Mouse (Mus musculus) intestine, postnatal 0 days (tissue): ENCODE results near the gene Adora2a. TPM values are rescaled to one million over a fixed set of nuclear protein-coding genes. Genes with fewer than 3 reads are reported as not detected.

ENCODE experiments used
- ATAC-seq: fragments of 200-750 bp; cut with Nextera tagmentation; 2 replicates; pipeline ENCODE4 v1.8.0; 2017; ENCODE audit warnings: mild to moderate bottlenecking, moderate TSS enrichment, moderate library complexity
- H3K27ac ChIP-seq: fragments of 300-500 bp; sonication (generic); 2 replicates; pipeline ENCODE4 v1.5.1; 2014; ENCODE audit warnings: mild to moderate bottlenecking, low read depth, low read length, moderate library complexity
- H3K27me3 ChIP-seq: fragments of 300-500 bp; sonication (generic); replicated peaks from 2 replicates; pipeline ENCODE4 v1.6.1; 2014; ENCODE audit warnings: low read length, mixed read lengths; ENCODE audit not compliant: control insufficient read depth, insufficient read depth
- H3K36me3 ChIP-seq: fragments of 300-500 bp; sonication (generic); 2 replicates; pipeline ENCODE4 v1.6.1; 2014; ENCODE audit warnings: mild to moderate bottlenecking, moderate library complexity; ENCODE audit not compliant: control insufficient read depth, insufficient read depth
- H3K4me1 ChIP-seq: fragments of 300-500 bp; sonication (generic); replicated peaks from 2 replicates; pipeline ENCODE4 v1.6.1; 2014; ENCODE audit warnings: antibody characterized with exemption, low read length, mixed read lengths; ENCODE audit not compliant: control insufficient read depth, insufficient read depth
- H3K4me2 ChIP-seq: fragments of 300-500 bp; sonication (generic); replicated peaks from 2 replicates; pipeline ENCODE4 v1.6.1; 2014; ENCODE audit warnings: low read depth, mild to moderate bottlenecking, moderate library complexity
- H3K4me3 ChIP-seq: fragments of 300-500 bp; sonication (generic); 2 replicates; pipeline ENCODE4 v1.5.1; 2014; ENCODE audit warnings: low read depth, low read length
- H3K9ac ChIP-seq: fragments of 300-500 bp; sonication (generic); 2 replicates; pipeline ENCODE4 v1.6.1; 2014; ENCODE audit warnings: mild to moderate bottlenecking, low read depth, low read length
- H3K9me3 ChIP-seq: fragments of 300-500 bp; sonication (generic); 2 replicates; pipeline ENCODE4 v1.6.1; 2016; ENCODE audit warnings: mixed run types; ENCODE audit not compliant: control insufficient read depth
- CTCF ChIP-seq: sonication (generic); IDR thresholded peaks from 2 replicates; pipeline ENCODE4 v1.5.1; 2016; ENCODE audit warnings: low read depth, mild to moderate bottlenecking, control low read depth, antibody characterized with exemption, moderate library complexity
- WGBS: fragments of 180-500 bp; shearing (Covaris S2); extraction: QIAGEN DNeasy Blood & Tissue Kit; methylation state at CpG from one replicate; pipeline ENCODE4 v1.1.7; 2014; 5-methylcytosine and 5-hydroxymethylcytosine counted together
- polyA plus RNA-seq: library from polyadenylated mRNA; unstranded; fragments of >200 nt; fragmentation: Nextera tagmentation; extraction: Ambion mirVana; gene quantifications from 2 replicates; pipeline ENCODE4 v1.2.1, GENCODE M21; 2015

The Adora2a gene
- 1.2 and 1.4 TPM in 2 replicates for polyA plus RNA-seq

- no peak within 1 kb of the TSS for H3K27ac ChIP-seq
- no peak for TF ChIP-seq CTCF
- ATAC-seq: no peak
Measured at GRCm38 (mm10) chr10:75316872-75316907, at the start of gene Adora2a. Gene Adora2a, plus strand, starts transcription at chr10:75316877.

DNA sequence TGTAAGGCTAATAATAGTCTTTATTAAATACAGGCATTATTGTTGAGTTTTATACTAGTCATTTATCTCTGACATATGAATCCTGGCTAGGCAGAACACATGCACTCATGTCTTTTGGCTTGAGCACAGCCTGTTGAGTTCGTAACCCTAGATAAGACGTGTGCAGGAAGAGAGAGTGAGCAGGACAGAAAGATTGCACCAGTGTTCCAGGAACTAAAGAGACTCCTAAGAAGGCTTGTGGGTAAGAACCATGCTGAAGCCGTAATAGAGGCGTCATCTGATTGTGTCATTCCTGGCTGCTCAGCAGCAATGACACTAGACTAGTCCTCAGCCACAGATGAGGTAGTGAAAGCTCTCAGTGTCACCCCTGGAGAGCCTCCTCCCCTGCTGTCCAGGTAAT, 43.7 kb upstream of the Adora2a start:
- Histone ChIP-seq H3K4me2 (no peak overlapping the region), H3K4me3 (no peak overlapping the region), H3K27me3 (no peaks in the 10 kb centered on the region), H3K27ac (no peak overlapping the region), H3K4me1 (no peaks in the 10 kb centered on the region), H3K9ac (no peak overlapping the region), H3K36me3 (peaks cover 66% of the 10 kb centered on the region), H3K9me3 (no peaks in the 10 kb centered on the region)
- TF ChIP-seq CTCF: no peak
- ATAC-seq: no peak
- WGBS: 51% methylated on average over 4 of the region's 4 CpGs

More at GRCm38 (mm10) chr10:75316872-75316907, at the start of gene Adora2a:
- peak within 1 kb of the TSS; percentile 52 for H3K4me3 ChIP-seq
- H3K36me3 ChIP-seq: peaks cover 8% of the 10 kb centered on the region; the same call in 1 of the 2 replicates
- H3K27me3 ChIP-seq: peaks cover 17% of the 10 kb centered on the region
- H3K9me3 ChIP-seq: no peaks in the 10 kb centered on the region
- peak within 1 kb of the TSS; percentile 92 for H3K4me2 ChIP-seq
- 0% methylated on average over 3 of the region's 4 CpGs for WGBS
- H3K4me1 ChIP-seq: 0 out of 2 replicates have a peak, but pooled peaks cover 2% of the 10 kb centered on the region
- H3K9ac ChIP-seq: peak within 1 kb of the TSS; percentile 60

DNA sequence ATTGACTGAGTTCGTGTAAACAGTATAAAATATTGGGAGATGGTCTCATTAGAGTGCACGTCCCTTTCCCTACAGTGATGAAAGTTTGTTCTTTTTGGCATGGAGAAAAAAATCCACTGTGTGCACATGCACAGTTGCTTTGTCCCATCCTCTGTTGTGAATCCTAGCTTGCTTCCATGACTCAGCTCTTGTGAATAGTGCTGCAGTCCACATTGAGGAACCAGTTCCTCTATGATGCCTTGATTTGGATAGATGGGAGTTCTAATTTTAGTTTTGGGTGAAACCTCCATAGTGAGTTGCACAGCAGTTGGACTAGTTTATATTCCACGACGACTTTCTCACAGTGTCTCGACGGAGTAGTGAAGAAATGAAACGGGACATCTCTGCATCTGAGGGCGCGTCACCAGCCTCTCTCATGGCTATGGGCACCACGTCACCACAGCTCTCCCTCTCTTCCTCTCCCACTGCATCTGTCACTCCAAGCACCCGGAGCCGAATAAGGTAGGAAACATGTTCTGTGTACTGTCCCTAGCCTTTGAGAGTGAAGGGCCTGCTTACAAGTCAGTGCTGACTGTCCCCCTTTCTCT, 40.2 kb upstream of the Adora2a start:
- WGBS: 91% methylated on average over 12 of the region's 12 CpGs
- no peaks in the 10 kb centered on the region for H3K9me3 ChIP-seq
- H3K9ac ChIP-seq: no peak overlapping the region
- no peak overlapping the region for H3K4me2 ChIP-seq
- no peak for TF ChIP-seq CTCF
- H3K27ac ChIP-seq: no peak overlapping the region
- H3K27me3 ChIP-seq: no peaks in the 10 kb centered on the region
- no peak for ATAC-seq
- no peak overlapping the region for H3K4me3 ChIP-seq
- no peaks in the 10 kb centered on the region for H3K4me1 ChIP-seq
- peaks cover 59% of the 10 kb centered on the region for H3K36me3 ChIP-seq

DNA sequence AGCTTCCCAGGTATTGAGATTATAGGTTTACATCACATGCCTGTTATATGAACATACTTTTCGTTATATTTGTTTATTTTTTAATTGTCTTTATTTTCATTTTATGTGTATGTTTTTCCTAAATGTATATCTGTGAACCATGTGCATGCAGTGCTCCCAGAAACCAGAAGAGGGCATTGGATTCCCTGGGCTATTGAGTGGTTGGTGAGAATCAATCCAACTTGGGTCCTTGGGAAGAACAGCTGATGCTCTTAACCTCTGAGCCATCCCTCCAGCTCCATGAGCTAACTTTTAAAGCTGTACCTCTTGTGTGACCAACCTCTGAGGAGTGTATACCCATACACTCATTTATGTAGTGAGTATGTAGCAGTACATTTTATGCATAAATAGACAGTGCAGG, 39.2 kb upstream of the Adora2a start:
- 81% methylated on average over 1 of the region's 1 CpGs for WGBS
- no peak overlapping the region for H3K9ac ChIP-seq
- no peaks in the 10 kb centered on the region for H3K9me3 ChIP-seq
- TF ChIP-seq CTCF: peak; percentile 78
- no peak for ATAC-seq
- no peak overlapping the region for H3K4me3 ChIP-seq
- H3K27me3 ChIP-seq: no peaks in the 10 kb centered on the region
- peaks cover 50% of the 10 kb centered on the region for H3K36me3 ChIP-seq
- H3K4me1 ChIP-seq: no peaks in the 10 kb centered on the region
- H3K4me2 ChIP-seq: no peak overlapping the region
- no peak overlapping the region for H3K27ac ChIP-seq

DNA sequence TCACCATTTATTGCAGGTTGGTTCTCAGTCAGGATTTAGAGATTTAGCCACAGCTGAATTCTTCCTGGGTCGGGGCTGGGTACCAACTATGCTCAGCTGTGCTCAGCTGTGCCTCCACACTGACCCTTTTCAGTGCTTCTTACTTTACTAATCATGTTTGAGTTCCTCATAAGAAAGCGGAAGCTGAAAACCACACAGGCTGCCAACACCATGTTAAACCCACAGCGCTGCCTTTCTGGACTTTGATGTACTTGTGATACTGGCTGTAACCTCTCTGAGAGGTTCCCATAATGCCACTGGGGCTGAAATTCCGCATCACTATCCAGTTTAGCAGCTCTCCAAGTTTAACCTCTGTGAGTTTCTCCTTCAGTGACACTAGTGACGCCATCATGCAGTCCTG, 34.0 kb upstream of the Adora2a start:
- no peaks in the 10 kb centered on the region for H3K9me3 ChIP-seq
- 89% methylated on average over 5 of the region's 5 CpGs for WGBS

DNA sequence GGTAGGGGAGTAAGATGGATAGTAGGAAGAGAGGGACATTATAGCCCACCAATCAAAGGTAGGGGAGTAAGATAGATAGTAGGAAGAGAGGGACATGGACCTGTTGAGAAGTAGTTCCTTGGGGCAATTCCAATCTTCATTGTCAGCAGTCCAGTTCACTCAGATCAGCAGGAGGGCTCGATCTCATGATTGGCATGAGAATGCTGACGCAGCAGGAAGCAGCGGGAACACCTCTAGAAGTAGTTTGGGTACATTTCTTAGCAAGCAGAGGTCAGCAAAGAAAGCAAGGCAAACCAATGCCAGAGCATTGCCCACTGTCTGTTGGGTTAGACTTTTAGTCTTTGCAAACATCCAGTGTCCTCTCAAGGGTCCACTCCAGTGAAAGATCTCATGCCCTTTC, 32.9 kb upstream of the Adora2a start:
- Histone ChIP-seq H3K4me2 (no peak overlapping the region), H3K9me3 (no peaks in the 10 kb centered on the region), H3K36me3 (peaks cover 37% of the 10 kb centered on the region), H3K4me1 (0 out of 2 replicates have a peak, but pooled peaks cover 4% of the 10 kb centered on the region), H3K27ac (no peak overlapping the region), H3K9ac (no peak overlapping the region), H3K27me3 (no peaks in the 10 kb centered on the region), H3K4me3 (no peak overlapping the region)
- WGBS: 88% methylated on average over 3 of the region's 3 CpGs
- ATAC-seq: no peak
- no peak for TF ChIP-seq CTCF

More for the DNA sequence above, 34.0 kb upstream of the Adora2a start:
- H3K9ac ChIP-seq: no peak overlapping the region
- H3K4me3 ChIP-seq: no peak overlapping the region
- no peak overlapping the region; the same call in 1 of the 2 replicates for H3K27ac ChIP-seq
- H3K4me1 ChIP-seq: no peaks in the 10 kb centered on the region
- no peak for TF ChIP-seq CTCF
- peaks cover 43% of the 10 kb centered on the region for H3K36me3 ChIP-seq
- no peak overlapping the region for H3K4me2 ChIP-seq
- no peaks in the 10 kb centered on the region for H3K27me3 ChIP-seq
- no peak for ATAC-seq

DNA sequence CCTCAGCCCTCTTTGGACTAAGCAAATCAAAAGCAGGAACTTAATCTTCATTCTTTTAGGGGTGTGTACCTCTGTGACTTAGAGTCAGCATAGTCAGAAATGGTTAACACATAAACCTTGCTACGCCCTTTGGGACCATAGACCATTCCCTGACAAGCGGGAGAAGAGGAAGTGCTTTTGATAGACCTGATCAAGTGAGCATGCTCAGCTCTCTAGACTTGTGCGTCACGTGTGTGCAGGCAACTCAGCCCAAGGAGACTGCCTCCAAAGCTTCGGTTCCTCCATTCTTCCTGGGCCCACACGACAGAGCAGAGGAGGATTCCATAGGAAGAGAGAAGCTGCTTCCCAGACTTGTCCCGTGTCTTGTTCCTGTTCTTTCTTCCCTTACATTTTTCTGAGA, 28.1 kb upstream of the Adora2a start:
- H3K27ac ChIP-seq: peak overlapping the region; percentile 29

More for the DNA sequence above, 28.1 kb upstream of the Adora2a start:
- TF ChIP-seq CTCF: no peak
- Histone ChIP-seq H3K9ac (no peak overlapping the region), H3K4me1 (0 out of 2 replicates have a peak, but pooled peaks cover 6% of the 10 kb centered on the region), H3K9me3 (no peaks in the 10 kb centered on the region), H3K4me3 (no peak overlapping the region), H3K27me3 (no peaks in the 10 kb centered on the region), H3K36me3 (peaks cover 15% of the 10 kb centered on the region), H3K4me2 (no peak overlapping the region)
- 44% methylated on average over 7 of the region's 7 CpGs for WGBS
- peak; percentile 89 for ATAC-seq
